Mouse (Mus musculus) liver, embryonic 16.5 days (tissue): Measurements from ENCODE around the gene Tnfrsf13c. TPM values are rescaled to one million over a fixed set of nuclear protein-coding genes. Genes with fewer than 3 reads are reported as not detected.
A peak's percentile ranks its signal among the peaks of the same experiment; 100 is the strongest.
"Not testable (repeated sequence)": the region's sequence is repeated elsewhere in the genome, so short reads cannot be mapped to it uniquely, and the experiment has no call there.

ENCODE experiments used
- ATAC-seq: fragments of 200-750 bp; cut with Nextera tagmentation; 2 replicates; pipeline ENCODE4 v1.8.0; 2017; ENCODE audit warnings: low read depth, mild to moderate bottlenecking, moderate number of reproducible peaks, moderate library complexity
- H3K27ac ChIP-seq: fragments of 300-500 bp; sonication (generic); 2 replicates; pipeline ENCODE4 v1.5.1; 2014; ENCODE audit warnings: mild to moderate bottlenecking, low read length
- H3K27me3 ChIP-seq: fragments of 300-500 bp; sonication (generic); 2 replicates; pipeline ENCODE4 v1.6.1; 2014; ENCODE audit warnings: low read depth, low read length, mixed read lengths; ENCODE audit not compliant: control insufficient read depth, insufficient read depth
- H3K36me3 ChIP-seq: fragments of 300-500 bp; sonication (generic); 2 replicates; pipeline ENCODE4 v1.6.1; 2014; ENCODE audit warnings: mild to moderate bottlenecking; ENCODE audit not compliant: control insufficient read depth, insufficient read depth
- H3K4me1 ChIP-seq: fragments of 300-500 bp; sonication (generic); 2 replicates; pipeline ENCODE4 v1.6.1; 2014; ENCODE audit warnings: low read depth, low read length, mixed read lengths; ENCODE audit not compliant: control insufficient read depth
- H3K4me2 ChIP-seq: fragments of 300-500 bp; sonication (generic); 2 replicates; pipeline ENCODE4 v1.6.1; 2014; ENCODE audit warnings: low read depth, low read length, mixed read lengths
- H3K4me3 ChIP-seq: fragments of 300-500 bp; sonication (generic); 2 replicates; pipeline ENCODE4 v1.5.1; 2014; ENCODE audit warnings: low read depth, mild to moderate bottlenecking, low read length
- H3K9ac ChIP-seq: fragments of 300-500 bp; sonication (generic); 2 replicates; pipeline ENCODE4 v1.6.1; 2014; ENCODE audit warnings: low read depth, low read length
- H3K9me3 ChIP-seq: fragments of 300-500 bp; sonication (generic); replicated peaks from 2 replicates; pipeline ENCODE4 v1.6.1; 2016; ENCODE audit warnings: low read length; ENCODE audit not compliant: control insufficient read depth
- WGBS: fragments of 180-500 bp; shearing (Covaris S2); extraction: QIAGEN DNeasy Blood & Tissue Kit; methylation state at CpG from one replicate; pipeline ENCODE4 v1.1.7; 2014; ENCODE audit not compliant: insufficient replicate concordance; 5-methylcytosine and 5-hydroxymethylcytosine counted together
- polyA plus RNA-seq: library from polyadenylated mRNA; unstranded; fragments of >200 nt; fragmentation: Nextera tagmentation; extraction: Ambion mirVana; gene quantifications from 2 replicates; pipeline ENCODE4 v1.2.1, GENCODE M21; 2015

The Tnfrsf13c gene
- polyA plus RNA-seq, 1 experiment from 2014 or later, result 0.93 TPM

- Histone ChIP-seq H3K4me3 (no peak within 1 kb of the TSS), H3K36me3 (no peaks in the 10 kb centered on the region), H3K27me3 (no peaks in the 10 kb centered on the region; the same call in 1 of the 2 replicates), H3K27ac (no peak within 1 kb of the TSS), H3K4me1 (no peaks in the 10 kb centered on the region), H3K4me2 (no peak within 1 kb of the TSS), H3K9me3 (no peaks in the 10 kb centered on the region), H3K9ac (no peak within 1 kb of the TSS)
- ATAC-seq, result no peak
- 56% methylated on average over 6 of the region's 6 CpGs for whole genome bisulfite sequencing
Observed at GRCm38 (mm10) chr15:82252097-82252496, 27.9 kb upstream of the Tnfrsf13c start, which contains the start of gene 1500009C09Rik. TSS of gene 1500009C09Rik (plus strand) at chr15:82252397.

- Histone ChIP-seq H3K4me3 (no peak overlapping the region), H3K9me3 (no peaks in the 10 kb centered on the region), H3K27me3 (no peaks in the 10 kb centered on the region; the same call in 1 of the 2 replicates), H3K4me1 (no peaks in the 10 kb centered on the region), H3K36me3 (no peaks in the 10 kb centered on the region), H3K9ac (no peak overlapping the region), H3K27ac (no peak overlapping the region), H3K4me2 (no peak overlapping the region)
- WGBS, result 75% methylated on average over 3 of the region's 3 CpGs
- no peak for ATAC-seq
Observed at GRCm38 (mm10) chr15:82251579-82251978, 27.4 kb upstream of the Tnfrsf13c start.

- H3K27me3 ChIP-seq, result no peaks in the 10 kb centered on the region
- H3K4me1 ChIP-seq, result peaks cover 11% of the 10 kb centered on the region
- no peak overlapping the region for H3K27ac ChIP-seq
- H3K4me3 ChIP-seq, result no peak overlapping the region
- 51% methylated on average over 3 of the region's 3 CpGs for WGBS
- no peak overlapping the region for H3K4me2 ChIP-seq
- H3K9me3 ChIP-seq, result no peaks in the 10 kb centered on the region
- ATAC-seq, result no peak
- no peak overlapping the region for H3K9ac ChIP-seq
- H3K36me3 ChIP-seq, result no peaks in the 10 kb centered on the region
Observed at GRCm38 (mm10) chr15:82247131-82247776, 23.1 kb upstream of the Tnfrsf13c start.

DNA sequence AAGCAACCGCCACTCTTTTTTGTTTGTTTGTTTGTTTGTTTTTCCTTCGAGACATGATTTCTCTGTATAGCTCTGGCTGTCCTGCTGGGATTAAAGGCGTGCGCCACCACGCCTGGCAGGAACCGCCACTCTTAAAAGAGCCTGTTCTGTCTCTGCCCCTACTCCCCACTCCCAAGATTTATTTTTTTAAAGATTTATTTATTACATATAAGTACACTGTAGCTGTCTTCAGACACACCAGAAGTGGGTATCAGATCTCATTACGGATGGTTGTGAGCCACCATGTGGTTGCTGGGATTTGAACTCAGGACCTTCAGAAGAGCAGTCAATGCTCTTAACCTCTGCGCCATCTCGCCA lies 20.6 kb upstream of the Tnfrsf13c start:
- peaks cover 11% of the 10 kb centered on the region for H3K4me1 ChIP-seq
- H3K4me2 ChIP-seq, result peak overlapping the region; percentile 96
- H3K9ac ChIP-seq, result peak overlapping the region; percentile 84
- peak overlapping the region; percentile 86 for H3K27ac ChIP-seq
- 21% methylated on average over 9 of the region's 9 CpGs for WGBS
- H3K27me3 ChIP-seq, H3K9me3 ChIP-seq, ATAC-seq, H3K36me3 ChIP-seq: not testable (repeated sequence)
- H3K4me3 ChIP-seq, result peak overlapping the region; percentile 78

GRCm38 (mm10) chr15:82244115-82244804 lies 20.1 kb upstream of the Tnfrsf13c start, which contains the start of gene Cenpm:
TSS of gene Cenpm (minus strand) at chr15:82244748.
- under 1% methylated on average over 65 of the region's 65 CpGs for WGBS
- peak; percentile 98 for ATAC-seq
- H3K9me3 ChIP-seq, result no peaks in the 10 kb centered on the region
- peak within 1 kb of the TSS; percentile 96 for H3K4me2 ChIP-seq
- peak within 1 kb of the TSS; percentile 86 for H3K27ac ChIP-seq
- H3K4me1 ChIP-seq, result peaks cover 11% of the 10 kb centered on the region
- no peaks in the 10 kb centered on the region for H3K36me3 ChIP-seq
- H3K27me3 ChIP-seq, result no peaks in the 10 kb centered on the region
- peak within 1 kb of the TSS; percentile 84 for H3K9ac ChIP-seq
- H3K4me3 ChIP-seq, result peak within 1 kb of the TSS; percentile 78

DNA sequence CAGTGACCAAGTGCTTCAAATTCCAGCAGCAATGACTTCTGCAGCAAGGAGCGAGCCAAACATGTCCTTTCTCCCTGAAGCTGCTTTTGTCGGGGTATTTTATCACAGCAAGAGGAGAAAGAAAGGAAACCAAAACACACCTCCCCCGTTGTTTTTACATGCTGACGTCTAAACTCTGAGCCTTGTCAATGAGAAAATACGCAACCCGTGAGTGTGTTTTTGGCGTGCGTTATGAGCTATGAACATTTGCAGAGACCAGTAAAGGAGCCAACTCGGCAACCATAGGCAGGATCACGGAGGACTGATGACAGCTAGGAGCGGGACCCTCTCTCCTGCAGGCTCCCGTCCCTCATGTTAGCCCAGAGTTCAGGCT lies 19.6 kb upstream of the Tnfrsf13c start:
- H3K4me3 ChIP-seq, result peak overlapping the region; percentile 78
- H3K36me3 ChIP-seq, result no peaks in the 10 kb centered on the region
- ATAC-seq, result no peak
- H3K27me3 ChIP-seq, result no peaks in the 10 kb centered on the region
- H3K4me1 ChIP-seq, result peaks cover 11% of the 10 kb centered on the region
- WGBS, result 4% methylated on average over 12 of the region's 12 CpGs
- no peaks in the 10 kb centered on the region for H3K9me3 ChIP-seq
- H3K27ac ChIP-seq, result peak overlapping the region; percentile 86
- H3K9ac ChIP-seq, result peak overlapping the region; percentile 84
- peak overlapping the region; percentile 96 for H3K4me2 ChIP-seq

GRCm38 (mm10) chr15:82243311-82243710 lies 19.1 kb upstream of the Tnfrsf13c start:
- no peaks in the 10 kb centered on the region for H3K9me3 ChIP-seq
- H3K27me3 ChIP-seq, result no peaks in the 10 kb centered on the region
- peak overlapping the region; percentile 96 for H3K4me2 ChIP-seq
- peak overlapping the region; percentile 84 for H3K9ac ChIP-seq
- ATAC-seq, result no peak
- peaks cover 11% of the 10 kb centered on the region for H3K4me1 ChIP-seq
- H3K36me3 ChIP-seq, result peaks cover 1% of the 10 kb centered on the region
- H3K4me3 ChIP-seq, result peak overlapping the region; percentile 78
- WGBS, result 67% methylated on average over 3 of the region's 3 CpGs
- H3K27ac ChIP-seq, result no peak overlapping the region

DNA sequence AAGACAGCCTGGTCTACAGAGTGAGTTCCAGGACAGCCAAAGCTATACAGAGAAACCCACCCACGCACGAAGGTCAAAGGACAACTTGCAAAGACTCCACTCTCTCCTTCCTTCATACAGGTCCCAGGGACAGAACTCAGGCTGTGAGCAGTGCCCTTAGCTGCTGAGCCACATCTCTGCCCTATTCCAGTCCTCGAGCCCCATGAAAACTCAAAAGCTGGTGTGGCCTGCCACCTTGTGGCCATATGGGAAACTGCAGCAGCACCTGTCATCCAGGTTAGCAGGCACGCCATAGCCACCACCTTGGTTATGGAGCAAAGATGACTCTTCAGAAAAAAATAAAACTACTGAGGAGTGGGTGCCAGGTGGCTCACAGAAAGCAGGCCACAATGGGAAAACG lies 12.4 kb upstream of the Tnfrsf13c start:
- Histone ChIP-seq H3K36me3 (peaks cover 3% of the 10 kb centered on the region), H3K27ac (no peak overlapping the region), H3K9me3 (no peaks in the 10 kb centered on the region), H3K4me2 (no peak overlapping the region), H3K4me3 (no peak overlapping the region), H3K4me1 (peaks cover 7% of the 10 kb centered on the region), H3K27me3 (no peaks in the 10 kb centered on the region), H3K9ac (no peak overlapping the region)
- ATAC-seq, result peak; percentile 62
- 16% methylated on average over 5 of the region's 5 CpGs for WGBS

GRCm38 (mm10) chr15:82235661-82236060 lies 11.5 kb upstream of the Tnfrsf13c start:
- no peaks in the 10 kb centered on the region for H3K27me3 ChIP-seq
- no peak overlapping the region for H3K9ac ChIP-seq
- no peak overlapping the region for H3K4me2 ChIP-seq
- no peak overlapping the region for H3K27ac ChIP-seq
- WGBS, result 33% methylated on average over 10 of the region's 10 CpGs
- peaks cover 3% of the 10 kb centered on the region for H3K36me3 ChIP-seq
- H3K4me3 ChIP-seq, result no peak overlapping the region
- no peaks in the 10 kb centered on the region for H3K9me3 ChIP-seq
- no peak for ATAC-seq
- H3K4me1 ChIP-seq, result peaks cover 11% of the 10 kb centered on the region
